Mouse (Mus musculus): ENCODE measurements at regions not wholly inside any gene's neighbourhood (a gene's known extent, or its start where the extent isn't known, plus 50 kb on each side); places are given as distances from the start of the nearest gene placed in this dataset.

DNA sequence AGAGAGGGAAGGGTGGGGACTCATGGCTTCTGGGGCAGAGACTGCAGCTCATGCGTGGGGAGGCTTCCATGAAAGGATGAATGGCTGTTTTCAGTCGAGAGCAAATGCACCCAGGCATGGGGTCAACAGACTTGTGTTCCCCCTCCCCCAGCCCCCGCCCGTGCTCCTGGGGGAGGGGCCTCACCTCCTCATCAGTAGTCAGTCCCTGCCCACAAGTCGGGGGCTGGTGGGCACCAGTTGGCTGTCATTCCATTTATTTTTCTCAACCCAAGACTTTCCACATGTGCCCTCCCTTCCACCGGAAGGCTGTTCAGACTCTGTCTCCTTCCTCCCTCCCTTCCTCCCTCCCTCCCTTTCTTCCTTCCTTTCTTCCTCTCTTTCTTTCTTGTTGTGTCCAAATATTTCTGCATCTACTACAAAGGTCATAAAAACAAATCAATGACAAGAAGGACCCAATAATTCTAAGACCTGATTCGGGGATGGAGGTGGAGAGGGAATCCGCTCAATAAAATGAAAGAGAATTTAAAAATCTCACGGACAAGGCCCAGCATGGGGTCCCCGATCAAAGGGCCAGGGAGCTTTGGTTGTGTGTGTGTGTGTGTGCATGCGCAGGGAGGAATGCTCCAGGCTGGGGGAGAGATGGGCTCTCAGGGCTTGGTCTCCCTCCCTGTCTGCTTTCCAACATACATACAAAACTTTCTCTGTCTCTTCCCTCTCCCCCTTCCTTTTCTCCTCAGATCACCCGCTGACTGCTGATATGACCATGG lies 57.7 kb downstream of the Rpl14 start:
- WGBS: 62% methylated on average over 12 of the region's 12 CpGs
- Histone ChIP-seq H3K4me3 (no peak overlapping the region), H3K27me3 (ENCODE audit: insufficient read depth, poor library complexity, severe bottlenecking) (no peaks in the 10 kb centered on the region), H3K36me3 (no peaks in the 10 kb centered on the region), H3K27ac (no peak overlapping the region), H3K4me1 (0 out of 2 replicates have a peak, but pooled peaks cover 3% of the 10 kb centered on the region), H3K9me3 (peaks cover 4% of the 10 kb centered on the region; the same call in 1 of the 2 replicates)
- no peak for DNase-seq (ENCODE audit: low spot score)

DNA sequence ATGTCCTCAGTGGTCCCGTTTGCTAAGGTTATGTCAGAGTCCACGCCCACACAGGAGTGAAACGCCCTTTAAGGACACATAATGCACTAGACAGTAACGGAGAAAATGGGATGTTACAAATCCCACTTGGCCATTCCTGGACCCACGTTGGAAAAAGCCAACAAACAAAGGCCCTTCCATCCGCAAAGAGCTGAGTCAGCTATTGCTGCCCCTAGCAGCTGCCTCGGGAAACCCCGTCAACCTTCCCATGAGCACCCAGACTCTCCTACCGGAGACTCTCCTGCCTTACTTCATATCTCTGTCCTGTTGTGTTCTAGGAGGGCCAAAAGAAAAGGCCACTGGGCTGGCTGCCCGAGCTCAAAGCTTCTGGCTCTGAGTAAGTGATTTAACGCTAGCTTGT lies 58.4 kb downstream of the Rpl14 start:
- Histone ChIP-seq H3K27ac (no peak overlapping the region), H3K4me1 (0 out of 2 replicates have a peak, but pooled peaks cover 3% of the 10 kb centered on the region), H3K27me3 (ENCODE audit: insufficient read depth, poor library complexity, severe bottlenecking) (no peaks in the 10 kb centered on the region), H3K4me3 (no peak overlapping the region), H3K36me3 (no peaks in the 10 kb centered on the region), H3K9me3 (peaks cover 4% of the 10 kb centered on the region; the same call in 1 of the 2 replicates)
- 77% methylated on average over 11 of the region's 11 CpGs for WGBS
- DNase-seq (ENCODE audit: low spot score): no peak

DNA sequence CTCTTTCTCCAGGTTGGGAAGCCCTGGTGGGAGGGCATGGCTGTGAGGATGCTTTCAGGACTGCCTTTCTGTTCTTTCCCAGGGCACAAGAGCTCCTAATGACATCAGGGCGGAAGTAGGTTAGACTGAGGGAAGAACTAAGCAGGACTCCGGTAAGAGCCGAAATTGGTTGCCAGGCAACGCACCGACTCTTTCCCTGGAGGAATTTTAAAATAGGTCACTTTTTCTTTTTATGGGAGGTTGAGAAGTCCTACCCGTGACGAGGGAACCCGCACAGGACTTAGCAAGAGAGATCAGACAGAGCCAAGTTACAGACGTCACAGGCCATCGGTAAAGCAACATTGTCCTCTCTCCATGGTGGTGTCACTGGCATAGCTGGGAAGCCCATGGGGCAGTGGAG lies 61.6 kb downstream of the Rpl14 start:
- Histone ChIP-seq H3K36me3 (no peaks in the 10 kb centered on the region), H3K27ac (no peak overlapping the region), H3K27me3 (ENCODE audit: insufficient read depth, poor library complexity, severe bottlenecking) (no peaks in the 10 kb centered on the region), H3K4me3 (no peak overlapping the region), H3K4me1 (0 out of 2 replicates have a peak, but pooled peaks cover 3% of the 10 kb centered on the region), H3K9me3 (no peaks in the 10 kb centered on the region)
- WGBS: 89% methylated on average over 10 of the region's 10 CpGs
- DNase-seq (ENCODE audit: low spot score): peak; percentile 54

DNA sequence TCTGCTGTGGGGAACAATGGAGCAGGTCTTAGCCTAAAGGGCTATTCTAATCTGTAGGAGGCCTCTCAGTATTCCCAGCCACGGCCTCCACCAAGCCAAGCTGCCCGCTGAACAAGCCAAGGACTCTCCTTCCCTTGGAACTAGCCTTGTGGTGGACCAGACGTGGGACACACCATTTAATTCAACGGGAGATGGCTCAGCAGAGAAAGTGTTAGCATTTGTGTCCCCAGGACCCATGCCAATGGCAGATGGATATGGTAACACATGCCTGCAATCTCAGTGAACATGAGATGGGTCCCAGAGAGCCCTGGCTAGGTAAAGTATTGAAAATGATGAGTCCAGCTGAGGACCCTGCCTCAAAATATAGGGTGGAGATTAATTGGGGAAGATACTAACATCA lies 71.4 kb downstream of the Rpl14 start:
- Histone ChIP-seq H3K4me1 (no peaks in the 10 kb centered on the region; the same call in 1 of the 2 replicates), H3K9me3 (no peaks in the 10 kb centered on the region), H3K27me3 (ENCODE audit: insufficient read depth, poor library complexity, severe bottlenecking) (no peaks in the 10 kb centered on the region), H3K4me3 (no peak overlapping the region), H3K36me3 (no peaks in the 10 kb centered on the region), H3K27ac (no peak overlapping the region)
- WGBS: 86% methylated on average over 4 of the region's 4 CpGs
- DNase-seq (ENCODE audit: low spot score): peak; percentile 52

DNA sequence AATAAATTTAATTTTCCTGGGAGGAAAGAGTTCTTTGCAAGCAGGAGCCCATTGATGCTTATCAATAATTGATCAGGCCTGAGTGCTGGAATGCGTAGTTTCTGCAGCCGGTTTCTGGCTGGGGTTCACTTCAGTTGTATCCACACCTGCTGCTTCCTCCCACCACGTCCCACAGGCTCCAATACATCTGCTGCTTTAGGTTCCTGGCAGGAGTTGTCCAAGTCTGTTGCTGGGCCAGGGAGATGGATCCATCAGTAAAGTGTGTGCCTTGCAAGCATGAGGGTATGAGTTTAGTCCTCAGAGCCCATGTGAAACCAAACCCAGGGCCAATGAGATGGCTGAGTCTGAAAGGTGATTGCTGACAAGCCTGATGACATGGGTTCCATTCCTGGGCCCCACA lies 72.1 kb downstream of the Rpl14 start:
- no peaks in the 10 kb centered on the region for H3K9me3 ChIP-seq
- no peaks in the 10 kb centered on the region for H3K36me3 ChIP-seq
- no peaks in the 10 kb centered on the region for H3K27me3 ChIP-seq (ENCODE audit: insufficient read depth, poor library complexity, severe bottlenecking)
- WGBS: 77% methylated on average over 3 of the region's 3 CpGs
- no peak overlapping the region for H3K27ac ChIP-seq
- DNase-seq (ENCODE audit: low spot score): peak; percentile 58
- H3K4me3 ChIP-seq: no peak overlapping the region
- H3K4me1 ChIP-seq: no peaks in the 10 kb centered on the region; the same call in 1 of the 2 replicates

DNA sequence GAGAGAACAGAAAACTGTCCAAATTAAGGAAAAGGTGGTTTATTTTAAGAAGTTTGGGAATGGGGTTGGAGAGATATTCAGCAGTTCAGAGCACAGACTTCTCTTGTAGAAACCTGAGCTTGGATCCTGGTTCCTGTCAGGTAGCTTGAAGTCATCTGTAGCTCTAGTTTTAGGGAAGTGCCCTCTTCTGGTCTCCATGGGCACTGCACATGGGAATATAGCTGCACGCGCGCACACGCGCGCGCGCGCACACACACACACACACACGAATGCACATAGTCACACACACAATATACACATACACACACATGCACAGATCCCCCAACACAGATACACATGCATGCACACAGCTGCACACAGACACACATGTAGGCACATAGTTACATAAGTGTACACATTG lies 74.5 kb downstream of the Rpl14 start:
- Histone ChIP-seq H3K4me3 (no peak overlapping the region), H3K27me3 (ENCODE audit: insufficient read depth, poor library complexity, severe bottlenecking) (no peaks in the 10 kb centered on the region), H3K9me3 (no peaks in the 10 kb centered on the region), H3K27ac (no peak overlapping the region), H3K36me3 (no peaks in the 10 kb centered on the region), H3K4me1 (no peaks in the 10 kb centered on the region; the same call in 1 of the 2 replicates)
- WGBS: 97% methylated on average over 10 of the region's 10 CpGs
- no peak for DNase-seq (ENCODE audit: low spot score)

DNA sequence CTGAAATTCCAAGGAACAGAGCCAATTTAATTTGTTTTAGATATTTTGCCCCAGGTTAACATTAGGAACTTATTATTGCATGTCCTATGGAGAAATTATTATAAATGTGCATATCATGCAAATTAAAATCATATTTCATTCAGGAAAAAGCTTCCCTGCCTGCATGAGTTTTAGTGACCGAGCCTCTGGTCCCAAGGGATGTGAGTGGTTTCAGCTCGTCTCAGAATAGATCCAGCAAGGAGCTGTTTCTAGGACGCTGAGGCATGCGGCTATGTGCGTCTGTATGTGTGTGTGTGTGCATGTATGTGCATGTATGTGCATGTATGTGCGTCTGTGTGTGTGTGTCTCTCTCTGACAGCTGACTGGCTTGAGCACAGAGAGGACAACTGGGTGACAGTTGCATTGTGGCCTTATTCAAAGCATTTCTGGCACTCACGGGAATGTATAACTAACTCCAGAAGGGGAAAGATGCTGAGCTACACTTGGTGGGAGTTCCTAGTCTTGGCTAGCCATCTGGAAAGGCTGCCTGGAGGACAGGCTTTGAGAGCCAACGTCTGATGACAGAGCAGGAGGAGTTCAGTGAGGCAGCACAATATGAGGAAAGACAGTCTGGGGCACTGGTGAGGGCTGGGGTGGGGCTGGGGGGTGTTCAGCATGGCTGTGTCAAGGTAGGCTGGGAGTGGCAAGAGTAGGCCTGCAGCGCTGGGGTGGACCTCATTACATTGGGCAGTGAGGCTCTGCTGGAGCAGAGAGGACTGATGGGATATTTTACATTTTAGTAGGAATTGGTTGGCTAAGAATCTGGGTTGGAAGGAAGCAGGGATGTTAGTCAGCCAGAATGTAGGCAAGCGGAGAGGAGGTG lies 75.8 kb downstream of the Rpl14 start:
- WGBS: 81% methylated on average over 10 of the region's 10 CpGs
- DNase-seq (ENCODE audit: low spot score): no peak
- no peak overlapping the region for H3K27ac ChIP-seq

DNA sequence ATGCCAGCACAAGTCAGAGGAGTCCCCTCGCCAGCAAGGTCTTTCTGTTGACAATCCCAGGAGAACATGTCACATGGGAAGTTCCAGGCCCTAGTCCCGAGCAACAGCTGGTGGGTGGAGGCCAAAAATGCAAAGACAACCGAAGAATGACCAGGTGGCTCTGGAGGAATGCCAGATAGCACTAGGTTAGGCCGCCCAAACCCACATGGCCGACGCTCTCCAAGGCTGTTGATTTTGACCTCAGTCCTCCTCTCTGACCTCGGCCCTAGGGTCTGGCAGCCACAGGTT lies 76.4 kb downstream of the Rpl14 start:
- H3K36me3 ChIP-seq: no peaks in the 10 kb centered on the region
- H3K27ac ChIP-seq: no peak overlapping the region
- no peak for DNase-seq (ENCODE audit: low spot score)
- no peaks in the 10 kb centered on the region for H3K27me3 ChIP-seq (ENCODE audit: insufficient read depth, poor library complexity, severe bottlenecking)
- no peaks in the 10 kb centered on the region for H3K9me3 ChIP-seq
- no peaks in the 10 kb centered on the region; the same call in 1 of the 2 replicates for H3K4me1 ChIP-seq
- no peak overlapping the region for H3K4me3 ChIP-seq
- WGBS: 58% methylated on average over 7 of the region's 7 CpGs

More for the DNA sequence above, 75.8 kb downstream of the Rpl14 start:
- no peak overlapping the region for H3K4me3 ChIP-seq
- H3K36me3 ChIP-seq: no peaks in the 10 kb centered on the region
- H3K9me3 ChIP-seq: no peaks in the 10 kb centered on the region
- no peaks in the 10 kb centered on the region for H3K27me3 ChIP-seq (ENCODE audit: insufficient read depth, poor library complexity, severe bottlenecking)
- no peaks in the 10 kb centered on the region; the same call in 1 of the 2 replicates for H3K4me1 ChIP-seq

DNA sequence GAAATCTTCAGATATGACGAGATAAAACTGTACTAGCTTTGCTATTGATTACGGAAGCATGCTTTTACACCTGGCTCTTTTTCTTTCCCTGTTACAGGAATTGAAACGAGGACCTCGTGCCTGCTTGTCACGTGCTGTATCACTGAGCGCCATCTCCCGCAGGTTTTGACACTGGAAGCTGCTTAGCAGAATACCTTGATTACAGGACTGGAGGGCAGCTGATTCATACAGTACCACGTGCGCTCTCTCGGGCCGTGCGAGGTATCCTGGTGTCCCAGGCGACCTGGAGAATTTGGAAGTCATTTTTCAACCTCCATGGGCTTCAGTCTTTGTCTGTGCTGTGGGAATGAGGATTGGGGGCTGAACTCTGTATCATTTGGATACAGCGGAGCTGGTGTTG lies 81.5 kb downstream of the Rpl14 start:
- H3K4me3 ChIP-seq: no peak overlapping the region
- H3K27ac ChIP-seq: no peak overlapping the region
- H3K9me3 ChIP-seq: no peaks in the 10 kb centered on the region
- DNase-seq (ENCODE audit: low spot score): no peak
- peaks cover 3% of the 10 kb centered on the region; the same call in 1 of the 2 replicates for H3K27me3 ChIP-seq (ENCODE audit: insufficient read depth, poor library complexity, severe bottlenecking)
- peaks cover 15% of the 10 kb centered on the region; the same call in 1 of the 2 replicates for H3K4me1 ChIP-seq
- 80% methylated on average over 14 of the region's 14 CpGs for WGBS
- H3K36me3 ChIP-seq: no peaks in the 10 kb centered on the region

DNA sequence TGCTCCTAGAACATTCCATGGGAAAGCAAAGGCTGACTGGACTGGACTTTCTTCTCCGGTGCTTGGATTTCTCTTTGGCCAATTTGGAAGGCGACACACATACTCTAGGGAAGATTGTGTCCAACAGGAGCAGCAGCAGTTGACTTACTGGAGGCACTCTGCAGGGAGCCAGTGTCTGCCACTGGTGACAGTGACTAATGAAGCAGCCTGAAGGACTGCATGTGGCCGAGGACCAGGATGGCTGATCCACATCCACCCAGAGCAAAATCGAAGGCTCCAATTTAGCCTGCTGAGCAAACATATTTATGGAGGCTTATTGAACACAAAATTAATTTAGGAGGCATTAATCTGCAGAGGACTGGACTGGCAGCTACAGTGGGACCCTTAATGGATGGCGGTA lies 81.9 kb downstream of the Rpl14 start:
- WGBS: 71% methylated on average over 5 of the region's 5 CpGs
- H3K4me1 ChIP-seq: peaks cover 15% of the 10 kb centered on the region; the same call in 1 of the 2 replicates
- H3K4me3 ChIP-seq: no peak overlapping the region
- peaks cover 3% of the 10 kb centered on the region; the same call in 1 of the 2 replicates for H3K27me3 ChIP-seq (ENCODE audit: insufficient read depth, poor library complexity, severe bottlenecking)
- no peaks in the 10 kb centered on the region for H3K36me3 ChIP-seq
- no peak overlapping the region for H3K27ac ChIP-seq
- DNase-seq (ENCODE audit: low spot score): no peak
- H3K9me3 ChIP-seq: no peaks in the 10 kb centered on the region

DNA sequence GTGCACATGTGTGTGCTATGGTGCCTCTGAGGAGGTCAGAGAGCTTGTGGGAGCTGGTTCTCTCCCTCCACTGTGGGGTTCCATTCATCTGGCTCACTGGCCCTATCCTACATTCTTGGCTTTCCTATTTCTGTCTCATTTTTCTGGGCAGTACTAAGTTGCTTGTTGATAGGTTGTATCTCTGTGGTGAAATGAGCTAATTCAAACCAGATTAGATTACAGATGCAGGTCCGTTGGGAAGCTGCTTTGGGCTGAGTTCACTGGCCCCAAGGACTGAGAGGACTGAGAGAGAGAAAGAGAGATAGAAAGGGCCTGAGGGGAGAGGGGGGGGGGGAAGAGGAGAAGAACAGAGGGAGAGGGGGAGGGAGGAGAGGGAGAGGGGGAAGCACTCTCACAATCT lies 83.5 kb downstream of the Rpl14 start:
- H3K36me3 ChIP-seq: no peaks in the 10 kb centered on the region
- peaks cover 9% of the 10 kb centered on the region; the same call in 1 of the 2 replicates for H3K27me3 ChIP-seq (ENCODE audit: insufficient read depth, poor library complexity, severe bottlenecking)
- 4% methylated on average over 1 of the region's 1 CpGs for WGBS
- no peaks in the 10 kb centered on the region for H3K9me3 ChIP-seq
- peaks cover 15% of the 10 kb centered on the region; the same call in 1 of the 2 replicates for H3K4me1 ChIP-seq
- no peak for DNase-seq (ENCODE audit: low spot score)
- H3K27ac ChIP-seq: no peak overlapping the region
- H3K4me3 ChIP-seq: no peak overlapping the region

DNA sequence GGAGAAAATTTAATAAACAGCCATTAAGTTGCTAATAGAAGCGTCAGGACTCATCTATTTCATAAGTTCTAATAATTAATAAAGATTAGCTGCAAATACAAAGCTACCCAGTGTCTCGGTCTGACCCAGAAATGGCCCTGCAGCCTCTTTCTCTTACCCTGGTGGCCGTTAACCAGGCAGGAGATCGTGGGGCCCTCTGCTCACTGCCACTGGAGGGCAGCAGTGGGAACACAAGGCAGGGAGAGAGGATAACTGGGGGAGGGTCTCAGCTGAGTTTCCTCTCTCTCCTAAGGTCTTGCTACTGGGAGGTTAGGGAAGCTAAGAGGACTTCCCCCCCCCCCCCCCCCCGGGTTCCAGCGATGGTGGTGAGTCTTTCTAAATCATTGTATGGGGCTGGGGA lies 85.7 kb downstream of the Rpl14 start:
- Histone ChIP-seq H3K4me3 (no peak overlapping the region), H3K27ac (no peak overlapping the region), H3K27me3 (ENCODE audit: insufficient read depth, poor library complexity, severe bottlenecking) (peaks cover 9% of the 10 kb centered on the region; the same call in 1 of the 2 replicates), H3K36me3 (no peaks in the 10 kb centered on the region), H3K4me1 (peaks cover 15% of the 10 kb centered on the region; the same call in 1 of the 2 replicates), H3K9me3 (no peaks in the 10 kb centered on the region)
- no peak for DNase-seq (ENCODE audit: low spot score)
- 16% methylated on average over 6 of the region's 6 CpGs for WGBS

DNA sequence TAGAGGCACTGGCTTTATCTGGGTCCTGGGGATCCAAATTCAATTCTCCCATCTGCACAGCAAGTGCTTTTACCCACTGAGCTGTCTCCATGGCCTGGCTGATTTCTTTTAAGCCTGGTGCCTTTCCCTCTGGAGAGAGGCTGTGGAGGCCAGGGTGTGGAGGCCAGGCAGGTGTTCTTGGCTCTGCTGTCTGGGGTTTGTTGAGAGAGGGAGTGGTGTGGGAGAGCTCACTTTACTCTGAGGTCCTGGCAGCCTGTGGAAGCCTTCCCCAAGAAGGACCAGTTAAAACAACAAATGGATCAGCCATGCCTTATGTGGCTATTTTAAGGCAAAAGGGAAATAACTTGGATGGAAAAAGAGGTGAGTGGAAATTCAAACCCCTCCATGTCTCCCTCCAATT lies 86.5 kb downstream of the Rpl14 start:
- peaks cover 15% of the 10 kb centered on the region; the same call in 1 of the 2 replicates for H3K4me1 ChIP-seq
- no peaks in the 10 kb centered on the region for H3K9me3 ChIP-seq
- no peak overlapping the region for H3K4me3 ChIP-seq
- H3K27ac ChIP-seq: no peak overlapping the region
- H3K27me3 ChIP-seq (ENCODE audit: insufficient read depth, poor library complexity, severe bottlenecking): peaks cover 9% of the 10 kb centered on the region; the same call in 1 of the 2 replicates
- DNase-seq (ENCODE audit: low spot score): no peak
- H3K36me3 ChIP-seq: no peaks in the 10 kb centered on the region

Data from heart, embryonic 10.5 days (tissue).